Mouse (Mus musculus) midbrain, postnatal 0 days (tissue): ENCODE results near the gene Bnc1. TPM values are rescaled to one million over a fixed set of nuclear protein-coding genes. Genes with fewer than 3 reads are reported as not detected.

Experiments used
- ATAC-seq: fragments of 200-750 bp; cut with Nextera tagmentation; 2 replicates; pipeline ENCODE4 v1.8.0; 2017; ENCODE audit warnings: moderate number of reproducible peaks, mild to moderate bottlenecking, moderate TSS enrichment, moderate library complexity; ENCODE audit not compliant: low FRiP score
- DNase-seq: peaks from one replicate; pipeline ENCODE4 v3.0.0-alpha.2; 2015; ENCODE audit warnings: low spot score
- H3K27ac ChIP-seq: fragments of 300-500 bp; sonication (generic); 2 replicates; pipeline ENCODE4 v1.5.1; 2014; ENCODE audit warnings: low read depth, mild to moderate bottlenecking, low read length, mixed read lengths
- H3K27me3 ChIP-seq: fragments of 300-500 bp; sonication (generic); 2 replicates; pipeline ENCODE4 v1.6.1; 2014; ENCODE audit warnings: low read length, control low read depth, mixed read lengths; ENCODE audit not compliant: insufficient read depth
- H3K36me3 ChIP-seq: fragments of 300-500 bp; sonication (generic); 2 replicates; pipeline ENCODE4 v1.6.1; 2014; ENCODE audit warnings: low read length, control low read depth, mixed read lengths; ENCODE audit not compliant: insufficient read depth
- H3K4me1 ChIP-seq: fragments of 300-500 bp; sonication (generic); 2 replicates; pipeline ENCODE4 v1.6.1; 2014; ENCODE audit warnings: mild to moderate bottlenecking, control low read depth, antibody characterized with exemption, low read length, mixed read lengths; ENCODE audit not compliant: insufficient read depth
- H3K4me2 ChIP-seq: fragments of 300-500 bp; sonication (generic); 2 replicates; pipeline ENCODE4 v1.6.1; 2014; ENCODE audit warnings: low read depth, mild to moderate bottlenecking, low read length, mixed read lengths; ENCODE audit not compliant: poor library complexity, severe bottlenecking
- H3K4me3 ChIP-seq: fragments of 300-500 bp; sonication (generic); 2 replicates; pipeline ENCODE4 v1.5.1; 2014; ENCODE audit warnings: low read depth, mild to moderate bottlenecking, low read length, moderate library complexity
- H3K9ac ChIP-seq: fragments of 300-500 bp; sonication (generic); replicated peaks from 2 replicates; pipeline ENCODE4 v1.6.1; 2014; ENCODE audit warnings: mild to moderate bottlenecking, low read length, moderate library complexity, mixed read lengths; ENCODE audit not compliant: poor library complexity, severe bottlenecking
- H3K9me3 ChIP-seq: fragments of 300-500 bp; sonication (generic); 2 replicates; pipeline ENCODE4 v1.6.1; 2016; ENCODE audit warnings: low read length, control low read depth
- CTCF ChIP-seq: IDR thresholded peaks from 2 replicates; pipeline ENCODE4 v1.5.1; 2016; ENCODE audit warnings: antibody characterized with exemption, mild to moderate bottlenecking
- WGBS: fragments of 180-500 bp; shearing (Covaris S2); extraction: QIAGEN DNeasy Blood & Tissue Kit; methylation state at CpG from one replicate; pipeline ENCODE4 v1.1.7; 2014; 5-methylcytosine and 5-hydroxymethylcytosine counted together
- polyA plus RNA-seq: library from polyadenylated mRNA; unstranded; fragments of >200 nt; fragmentation: Nextera tagmentation; extraction: Ambion mirVana; gene quantifications from 2 replicates; pipeline ENCODE4 v1.2.1, GENCODE M21; 2015
- total RNA-seq: library from RNA; depleted of rRNA; stranded (reverse); fragments of >200 nt; gene quantifications from 2 replicates; pipeline ENCODE4 v1.2.3, GENCODE M21; 2014; rRNA removed

Gene Bnc1
- total RNA-seq (0.22 and 0.47 TPM in 2 replicates), polyA plus RNA-seq (0.02 TPM in 1 of 2 replicates, not detected in the other)

DNA sequence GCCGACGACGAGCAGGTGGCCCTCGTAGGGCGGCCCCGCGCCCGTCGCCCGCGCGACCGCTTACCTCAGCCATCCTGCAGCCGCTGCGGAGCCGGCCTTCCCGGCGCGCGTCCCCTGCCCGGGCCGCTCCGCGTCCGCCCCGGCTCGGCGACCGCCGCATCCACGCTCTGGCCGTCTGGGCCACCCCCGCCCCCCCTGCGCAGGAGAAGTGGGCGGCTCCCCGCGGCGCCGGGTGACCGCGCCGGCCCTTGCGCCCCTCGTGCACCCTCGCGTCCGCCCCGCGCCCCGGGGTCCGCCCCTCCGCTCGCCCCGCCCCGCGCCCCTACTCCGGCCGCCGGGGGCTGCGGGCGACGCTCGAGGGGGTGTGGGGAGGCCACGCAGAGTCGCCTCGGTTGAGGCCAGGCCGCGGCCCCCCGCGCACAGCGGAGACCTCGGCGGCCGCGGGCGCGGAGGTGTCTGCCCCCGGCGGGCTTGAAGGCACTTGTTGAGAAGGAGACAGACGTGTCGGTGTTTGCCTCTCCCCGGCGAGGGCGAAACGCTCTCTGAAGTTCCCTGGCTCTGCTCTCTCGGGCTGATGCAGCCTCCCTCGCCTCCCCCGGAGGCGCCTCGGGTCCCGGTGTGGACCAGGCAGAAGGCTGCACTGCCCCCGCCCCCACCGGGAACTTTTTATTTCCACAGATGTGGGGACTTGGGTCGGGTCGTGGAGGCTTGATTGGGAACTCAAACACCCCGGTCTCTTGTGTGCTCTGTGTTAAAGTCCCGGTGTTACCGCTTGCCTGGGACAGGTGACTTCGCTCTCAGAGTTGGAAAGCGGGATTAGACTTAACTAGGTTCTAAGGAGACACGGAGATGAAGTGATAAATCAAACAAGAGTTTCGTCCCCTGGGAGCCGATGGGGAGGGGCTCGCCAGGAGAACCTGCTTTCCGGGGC is at the start of gene Bnc1:
Gene Bnc1 (minus strand): TSS at position 162 of the 931 bp plus-strand sequence.
- Histone ChIP-seq H3K4me1 (no peaks in the 10 kb centered on the region), H3K36me3 (no peaks in the 10 kb centered on the region)

DNA sequence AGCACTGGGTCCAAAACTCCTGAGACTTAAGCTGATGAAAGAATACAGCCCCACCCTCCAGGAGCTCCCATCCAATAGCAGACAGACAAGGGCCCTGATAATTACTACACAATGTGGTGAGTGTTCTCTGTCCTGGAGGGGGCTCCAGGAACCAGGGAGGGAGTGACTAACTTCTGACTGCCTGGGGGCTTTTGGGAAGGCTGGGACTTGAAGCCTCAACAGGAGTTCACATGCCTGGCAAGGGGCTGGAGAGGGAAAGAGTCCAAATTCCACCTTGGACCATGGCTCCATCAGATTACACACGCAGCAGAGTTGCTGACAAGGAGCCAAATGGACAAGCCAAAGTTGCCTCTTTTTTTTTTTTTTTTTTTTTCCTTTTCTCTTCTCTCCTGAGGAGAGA is 41.3 kb upstream of the Bnc1 start:
- TF ChIP-seq CTCF: no peak
- Histone ChIP-seq H3K36me3 (no peaks in the 10 kb centered on the region), H3K9me3 (no peaks in the 10 kb centered on the region), H3K4me3 (no peak overlapping the region), H3K27ac (no peak overlapping the region), H3K9ac (no peak overlapping the region), H3K4me2 (no peak overlapping the region), H3K4me1 (no peaks in the 10 kb centered on the region), H3K27me3 (no peaks in the 10 kb centered on the region)
- DNase-seq: no peak
- no peak for ATAC-seq
- WGBS: 47% methylated on average over 1 of the region's 1 CpGs

More for the DNA sequence above, at the start of gene Bnc1:
- Histone ChIP-seq H3K9ac (0 out of 2 replicates have a peak within 1 kb of the TSS, but pooled peaks have one; percentile 36), H3K27ac (no peak within 1 kb of the TSS), H3K4me3 (peak within 1 kb of the TSS; percentile 44), H3K27me3 (peaks cover 52% of the 10 kb centered on the region), H3K9me3 (no peaks in the 10 kb centered on the region), H3K4me2 (peak within 1 kb of the TSS; percentile 85)
- peak; percentile 41 for ATAC-seq
- TF ChIP-seq CTCF: no peak
- DNase-seq: no peak
- WGBS: 2% methylated on average over 56 of the region's 105 CpGs

DNA sequence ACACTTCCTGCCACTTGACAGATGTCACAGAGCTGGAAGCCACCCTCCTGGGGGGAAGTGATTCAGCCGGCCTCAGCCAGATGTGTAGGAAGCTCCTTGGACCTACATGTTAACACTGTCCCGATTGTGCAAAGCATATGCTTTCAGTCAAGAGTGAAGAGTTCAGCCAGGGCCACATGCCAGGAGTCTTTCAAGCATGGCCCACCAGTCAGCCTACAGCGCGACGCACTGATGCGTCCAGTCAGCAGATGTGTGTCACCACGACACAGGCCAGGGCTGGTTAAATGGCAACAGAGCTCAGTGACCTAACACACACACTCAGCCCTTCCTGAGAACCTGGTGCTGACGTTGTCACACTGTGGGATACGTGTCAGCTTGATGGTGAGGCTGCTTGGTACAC is 37.6 kb upstream of the Bnc1 start:
- DNase-seq: peak; percentile 80
- TF ChIP-seq CTCF: no peak
- Histone ChIP-seq H3K4me3 (no peak overlapping the region), H3K9ac (no peak overlapping the region), H3K36me3 (no peaks in the 10 kb centered on the region), H3K27ac (no peak overlapping the region), H3K4me1 (no peaks in the 10 kb centered on the region), H3K4me2 (no peak overlapping the region), H3K9me3 (no peaks in the 10 kb centered on the region), H3K27me3 (no peaks in the 10 kb centered on the region)
- WGBS: 79% methylated on average over 9 of the region's 9 CpGs
- ATAC-seq: no peak; the same call in 1 of the 2 replicates

DNA sequence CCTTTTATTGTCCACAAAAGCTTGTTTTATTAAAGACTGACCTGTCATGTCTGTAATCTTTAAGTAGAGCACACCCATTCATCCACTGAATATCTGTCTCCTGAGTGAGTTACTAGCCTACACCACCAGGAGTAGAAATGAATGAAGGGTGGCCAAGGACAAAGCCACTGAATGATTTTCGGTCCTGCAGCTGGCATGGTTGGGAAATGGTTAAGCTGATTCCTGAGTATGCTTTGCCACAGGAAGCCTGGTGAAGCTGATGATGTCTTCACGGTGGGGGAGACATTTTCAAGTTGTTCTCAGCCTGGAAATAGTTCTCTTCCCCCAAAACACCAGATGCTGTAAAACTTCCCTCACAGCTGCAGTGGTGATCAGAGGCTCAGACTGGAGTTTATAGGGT is 33.7 kb upstream of the Bnc1 start:
- ATAC-seq (no peak), DNase-seq (no peak)
- WGBS: 64% methylated on average over 2 of the region's 2 CpGs
- H3K27me3 ChIP-seq: no peaks in the 10 kb centered on the region
- no peaks in the 10 kb centered on the region for H3K9me3 ChIP-seq
- H3K9ac ChIP-seq: no peak overlapping the region
- no peak for TF ChIP-seq CTCF
- H3K4me1 ChIP-seq: no peaks in the 10 kb centered on the region
- H3K4me2 ChIP-seq: no peak overlapping the region
- H3K27ac ChIP-seq: no peak overlapping the region
- no peak overlapping the region for H3K4me3 ChIP-seq
- H3K36me3 ChIP-seq: no peaks in the 10 kb centered on the region

DNA sequence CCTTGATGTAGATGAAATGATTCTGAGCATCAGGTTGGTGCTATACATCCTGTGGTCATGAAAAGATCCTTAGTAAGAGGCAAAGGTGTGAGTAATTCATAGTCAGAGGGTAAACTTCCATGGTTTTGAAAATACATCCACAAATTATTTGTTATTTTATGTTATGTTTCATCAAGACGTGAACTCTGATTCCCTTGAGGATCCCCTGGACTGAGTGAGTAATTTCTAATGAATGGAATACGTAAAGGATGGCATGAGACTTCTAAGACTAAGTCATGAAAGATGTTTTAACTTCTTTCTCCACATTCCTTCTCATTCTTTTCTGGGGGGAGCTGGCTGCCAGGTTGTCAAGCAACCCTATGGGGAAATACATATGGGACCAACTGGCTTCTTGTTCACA is 31.6 kb upstream of the Bnc1 start:
- no peaks in the 10 kb centered on the region for H3K9me3 ChIP-seq
- H3K4me1 ChIP-seq: no peaks in the 10 kb centered on the region
- TF ChIP-seq CTCF: no peak
- no peak overlapping the region for H3K27ac ChIP-seq
- no peak overlapping the region for H3K4me2 ChIP-seq
- no peaks in the 10 kb centered on the region for H3K27me3 ChIP-seq
- WGBS: 91% methylated on average over 2 of the region's 2 CpGs
- no peaks in the 10 kb centered on the region for H3K36me3 ChIP-seq
- DNase-seq: no peak
- no peak overlapping the region for H3K4me3 ChIP-seq
- no peak overlapping the region for H3K9ac ChIP-seq
- no peak for ATAC-seq

DNA sequence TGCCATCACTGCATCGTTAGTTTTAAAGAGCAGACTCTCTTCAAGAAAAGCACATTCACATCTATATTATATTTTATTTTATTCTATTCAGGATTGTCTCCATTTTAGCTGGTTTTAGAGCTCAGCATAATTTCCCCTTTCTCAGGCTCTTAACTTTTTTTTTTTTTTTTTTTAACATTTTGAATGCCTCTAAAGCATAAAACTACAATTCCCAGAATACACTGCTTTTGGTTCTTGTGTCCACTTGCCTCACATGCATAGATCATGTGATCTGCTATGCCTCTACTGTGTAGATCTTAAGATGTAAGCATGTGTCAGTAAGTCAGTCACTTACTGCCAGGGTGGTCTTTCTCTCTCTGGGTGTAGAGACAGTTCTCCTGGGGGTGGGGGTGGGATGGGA is 30.3 kb upstream of the Bnc1 start:
- no peaks in the 10 kb centered on the region for H3K9me3 ChIP-seq
- no peak overlapping the region for H3K4me2 ChIP-seq
- no peak overlapping the region for H3K4me3 ChIP-seq
- H3K4me1 ChIP-seq: no peaks in the 10 kb centered on the region
- no peak overlapping the region for H3K27ac ChIP-seq
- no peaks in the 10 kb centered on the region for H3K27me3 ChIP-seq
- DNase-seq: peak; percentile 15
- ATAC-seq: no peak
- whole genome bisulfite sequencing: 89% methylated on average over 1 of the region's 1 CpGs
- H3K36me3 ChIP-seq: no peaks in the 10 kb centered on the region
- H3K9ac ChIP-seq: no peak overlapping the region
- no peak for TF ChIP-seq CTCF
